Mouse (Mus musculus) mouse embryonic stem cell (cell line): ENCODE results near the gene Elmo1.

Experiments used
- in situ Hi-C, 2 experiments: fragments of 300-500 bp; cut with MboI; formaldehyde crosslinking; loops; 1 replicate in 1 of 2; 3 replicates in 1 of 2; pipeline ENCODE4 v1.14.3; 2019 to 2020; ENCODE audit warnings: low sequenced_read_pairs in 2 of 2, low pct_unique_long_range_greater_than_20kb in 1 of 2, mixed read lengths in 1 of 2; ENCODE audit not compliant: unreplicated experiment in 1 of 2

Gene Elmo1

GRCm38 (mm10) chr13:20286680-20287079 is 196.3 kb downstream of the Elmo1 start:
- in situ Hi-C loops, result loop anchor here in 1 of 2 experiments (25.0 kb wide), 1 partner anchor 574 kb away; no protein-coding TSS in a partner anchor

GRCm38 (mm10) chr13:20288393-20288792 is 198.0 kb downstream of the Elmo1 start:
- in situ Hi-C loops, result loop anchor here in 1 of 2 experiments (25.0 kb wide), 1 partner anchor 576 kb away; no protein-coding TSS in a partner anchor

GRCm38 (mm10) chr13:20290412-20290811 is 200.0 kb downstream of the Elmo1 start:
- in situ Hi-C loops, result loop anchor here in 1 of 2 experiments (25.0 kb wide), 1 partner anchor 578 kb away; no protein-coding TSS in a partner anchor

- in situ Hi-C loops, result loop anchor here in 1 of 2 experiments (25.0 kb wide), 1 partner anchor 580 kb away; no protein-coding TSS in a partner anchor
These were observed 202.0 kb downstream of the Elmo1 start for GRCm38 (mm10) chr13:20292348-20292747.

DNA sequence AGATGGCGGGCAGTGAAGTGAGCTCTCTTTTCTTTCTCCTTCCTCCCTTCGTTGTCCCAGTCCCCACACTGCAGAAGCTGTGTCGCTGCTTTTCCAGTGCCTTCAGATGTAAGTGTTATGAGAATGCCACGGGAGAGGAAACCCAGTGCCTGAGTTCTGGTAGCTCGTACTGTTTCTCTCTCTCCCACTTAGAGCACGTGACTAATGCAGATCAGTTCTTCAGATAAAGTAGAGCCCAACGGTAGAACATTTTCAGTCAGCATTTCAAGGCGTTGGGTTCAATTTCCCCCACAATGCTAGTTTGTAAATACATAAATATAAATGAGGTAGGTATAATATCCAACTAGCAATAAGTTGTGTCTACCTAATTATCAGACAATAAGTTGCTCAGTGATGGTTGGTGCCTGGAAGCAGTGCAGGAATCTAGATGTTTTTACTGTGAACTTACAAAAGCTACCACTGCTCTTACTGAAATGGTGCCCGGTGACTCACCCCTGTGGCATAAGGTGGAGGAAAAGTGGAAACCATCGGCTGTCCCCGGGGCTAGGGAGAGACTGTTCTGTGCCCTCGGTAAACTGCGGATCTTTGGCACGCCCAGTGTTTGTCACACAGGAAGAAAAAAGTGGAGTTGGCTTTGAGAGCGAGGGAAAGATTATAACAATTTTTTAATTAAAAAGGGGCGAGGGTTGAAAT is 205.0 kb downstream of the Elmo1 start:
- in situ Hi-C loops, result loop anchor here in 1 of 2 experiments (25.0 kb wide), 1 partner anchor 583 kb away; no protein-coding TSS in a partner anchor

DNA sequence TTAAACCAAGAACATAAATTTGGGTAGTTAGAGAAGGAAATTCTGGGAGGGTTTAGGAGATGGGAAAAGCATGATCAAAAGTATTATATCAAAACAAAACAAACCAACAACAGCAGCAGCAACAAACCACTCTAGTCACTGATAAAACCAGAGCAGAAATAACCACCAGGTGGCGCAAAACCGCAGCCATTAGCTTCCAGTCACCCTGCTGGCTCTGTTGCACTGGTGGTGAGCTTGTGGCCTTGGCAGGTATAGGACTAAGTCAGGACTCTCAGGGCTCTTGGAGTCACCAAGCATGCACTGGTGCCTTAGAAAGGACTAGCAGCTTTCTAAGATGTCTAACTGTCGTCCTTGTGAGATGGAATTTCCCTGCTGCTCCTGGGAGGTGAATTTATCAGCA is 207.4 kb downstream of the Elmo1 start:
- in situ Hi-C loops, result loop anchor here in 1 of 2 experiments (25.0 kb wide), 1 partner anchor 586 kb away; no protein-coding TSS in a partner anchor

DNA sequence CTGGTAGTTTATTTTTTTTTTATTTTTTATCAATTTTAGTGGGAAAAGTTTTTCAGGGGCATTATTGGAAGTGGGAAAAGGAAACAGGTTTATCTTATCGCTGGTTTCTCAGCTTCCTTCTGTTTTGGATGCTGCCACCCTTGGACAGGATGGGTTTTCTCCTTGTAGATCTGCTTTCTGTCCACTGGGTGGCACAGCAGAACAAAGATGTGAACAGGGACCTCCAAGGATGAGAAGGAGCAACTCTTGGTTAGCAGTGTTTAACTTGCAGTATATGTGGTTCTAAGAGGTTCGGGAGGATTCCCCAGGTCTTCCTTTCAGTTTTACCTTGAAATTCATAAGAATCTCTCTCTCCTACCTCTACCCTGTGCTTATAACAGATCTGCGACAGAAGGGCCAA is 209.0 kb downstream of the Elmo1 start:
- in situ Hi-C loops, result loop anchor here in 1 of 2 experiments (25.0 kb wide), 1 partner anchor 587 kb away; no protein-coding TSS in a partner anchor

- in situ Hi-C loops, result loop anchor here (25.0 kb wide), 2 partner anchors 737 to 837 kb away; partner anchors contain the start of genes Olfr1368 (in 1 of the 2) and Olfr263 (in 1 of the 2)
These were observed 209.7 kb downstream of the Elmo1 start for GRCm38 (mm10) chr13:20300052-20300564.

- in situ Hi-C loops, result loop anchor here (25.0 kb wide), 2 partner anchors 737 to 837 kb away; partner anchors contain the start of genes Olfr1368 (in 1 of the 2) and Olfr263 (in 1 of the 2)
These were observed 210.2 kb downstream of the Elmo1 start for GRCm38 (mm10) chr13:20300626-20301025.

GRCm38 (mm10) chr13:20301760-20302159 is 211.4 kb downstream of the Elmo1 start:
- in situ Hi-C loops, result loop anchor here (25.0 kb wide), 2 partner anchors 736 to 836 kb away; partner anchors contain the start of genes Olfr1368 (in 1 of the 2) and Olfr263 (in 1 of the 2)

- in situ Hi-C loops, result loop anchor here (25.0 kb wide), 2 partner anchors 732 to 832 kb away; partner anchors contain the start of genes Olfr1368 (in 1 of the 2) and Olfr263 (in 1 of the 2)
These were observed 215.2 kb downstream of the Elmo1 start for GRCm38 (mm10) chr13:20305621-20306020.

- in situ Hi-C loops, result loop anchor here (25.0 kb wide), 2 partner anchors 731 to 831 kb away; partner anchors contain the start of genes Olfr1368 (in 1 of the 2) and Olfr263 (in 1 of the 2)
These were observed 216.1 kb downstream of the Elmo1 start for GRCm38 (mm10) chr13:20306180-20307177.

DNA sequence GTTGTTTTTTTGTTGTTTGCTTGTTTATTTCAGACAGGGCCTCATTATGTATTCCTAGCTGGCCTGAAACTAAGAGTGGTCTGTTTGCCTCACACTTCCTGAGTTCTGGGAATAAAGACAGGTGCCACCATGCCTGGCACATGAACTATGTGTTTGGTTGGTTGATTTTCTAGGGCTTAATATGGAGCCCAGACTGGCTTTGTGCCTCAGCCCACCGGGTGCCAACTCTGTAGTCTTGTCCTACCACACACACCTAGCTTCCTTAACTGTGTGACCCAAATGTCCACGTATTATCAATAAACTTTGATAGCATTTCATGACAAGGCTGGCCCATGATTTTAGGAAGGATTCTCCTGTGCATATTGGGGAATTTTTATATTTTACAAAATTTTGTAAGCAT is 217.0 kb downstream of the Elmo1 start:
- in situ Hi-C loops, result loop anchor here (25.0 kb wide), 2 partner anchors 730 to 830 kb away; partner anchors contain the start of genes Olfr1368 (in 1 of the 2) and Olfr263 (in 1 of the 2)

- in situ Hi-C loops, result loop anchor here (5.0 to 25.0 kb wide), 4 partner anchors 156 to 826 kb away; partner anchors contain the start of genes Olfr1368 (in 1 of the 2) and Olfr263 (in 1 of the 2)
These were observed 221.2 kb downstream of the Elmo1 start for GRCm38 (mm10) chr13:20311612-20312011.

DNA sequence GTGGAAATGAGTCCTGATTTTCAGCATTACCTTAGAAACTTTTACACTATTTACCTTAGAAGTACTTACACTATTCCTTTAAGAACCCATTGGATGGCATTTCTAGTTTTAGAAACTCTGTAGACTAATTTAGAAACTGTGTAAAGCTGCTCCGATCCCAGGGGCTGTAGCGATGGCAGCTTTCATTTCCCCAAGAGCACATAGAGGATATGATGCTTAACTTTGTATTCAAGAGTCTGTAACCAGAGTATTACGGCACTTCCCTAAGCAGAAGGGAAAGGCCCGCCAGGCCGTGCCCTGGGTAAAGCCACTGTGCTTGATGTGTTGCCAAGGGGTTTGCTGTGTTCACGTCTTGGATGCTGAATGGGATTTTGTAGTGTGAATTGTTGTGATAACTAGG is 222.9 kb downstream of the Elmo1 start:
- in situ Hi-C loops, result loop anchor here (5.0 to 25.0 kb wide), 4 partner anchors 154 to 824 kb away; partner anchors contain the start of genes Olfr1368 (in 1 of the 2) and Olfr263 (in 1 of the 2)

DNA sequence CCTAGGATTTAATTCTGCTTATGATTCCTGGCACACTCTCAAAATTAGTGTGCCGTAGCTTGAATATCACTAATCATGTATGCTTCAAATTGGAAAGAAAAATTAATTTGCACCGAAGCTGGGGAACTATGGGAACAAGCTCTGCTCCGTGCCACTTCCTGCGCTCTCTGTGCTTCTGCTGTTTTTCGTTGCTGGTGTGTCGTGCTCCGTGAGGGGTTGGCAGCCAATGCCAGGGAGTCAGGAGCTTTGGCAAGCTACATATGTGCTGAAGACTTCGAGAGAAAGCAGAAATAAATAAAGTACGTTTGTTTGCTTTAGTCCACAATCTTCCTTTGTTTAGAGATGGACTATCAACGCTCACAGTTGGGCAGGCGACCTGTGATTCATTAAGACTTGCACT is 225.7 kb downstream of the Elmo1 start:
- in situ Hi-C loops, result loop anchor here (10.0 to 25.0 kb wide), 3 partner anchors 159 to 821 kb away; partner anchors contain the start of genes Olfr1368 (in 1 of the 2) and Olfr263 (in 1 of the 2)

GRCm38 (mm10) chr13:20318615-20319219 is 228.3 kb downstream of the Elmo1 start:
- in situ Hi-C loops, result loop anchor here (10.0 to 25.0 kb wide), 3 partner anchors 156 to 819 kb away; partner anchors contain the start of genes Olfr1368 (in 1 of the 2) and Olfr263 (in 1 of the 2)
